Mouse (Mus musculus) E14TG2a.4 (cell line): ENCODE data around the gene Olfr747.

Source experiments
- CTCF ChIP-seq: conservative IDR thresholded peaks from 2 replicates; pipeline ENCODE4 v1.5.1; 2014; ENCODE audit warnings: low read length
- NANOG ChIP-seq: IDR thresholded peaks from 2 replicates; pipeline ENCODE4 v1.6.1; 2014; ENCODE audit warnings: borderline replicate concordance, low read length, mixed read lengths
- POU5F1 ChIP-seq: IDR thresholded peaks from 2 replicates; pipeline ENCODE4 v1.6.1; 2014; ENCODE audit warnings: low read length, borderline replicate concordance

DNA sequence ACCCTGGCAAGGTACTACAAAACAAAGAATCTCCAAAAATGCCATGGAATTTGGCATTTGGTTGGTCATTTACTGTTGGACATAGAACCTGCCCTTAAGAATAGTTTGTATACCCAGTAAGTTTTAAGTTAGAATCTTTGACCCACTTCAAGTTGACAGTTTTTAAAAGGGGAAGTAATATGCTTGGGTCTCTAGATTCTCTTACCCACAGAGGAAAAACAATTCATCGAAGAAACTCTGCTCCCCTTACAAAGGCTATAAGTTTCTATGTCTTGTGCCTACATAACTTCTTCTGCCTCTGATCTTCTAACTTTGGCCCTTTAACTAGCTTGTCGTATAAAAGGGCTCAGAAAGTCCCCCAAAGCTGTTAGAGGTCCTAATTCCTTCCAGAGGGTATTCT is 47.3 kb upstream of the Olfr747 start:
- TF ChIP-seq CTCF (no peak), POU5F1 (no peak), NANOG (no peak)
